Mouse (Mus musculus) frontal cortex, adult 2 months (tissue): ENCODE data around the gene Gm49336. TPM values are rescaled to one million over a fixed set of nuclear protein-coding genes. Genes with fewer than 3 reads are reported as not detected.

Experiments
- DNase-seq, 2 experiments: peaks; one replicate each; pipeline ENCODE4 v3.0.0; 2022; ENCODE audit warnings: low spot score in 1 of 2; ENCODE audit errors: extremely low spot score in 1 of 2
- polyA plus RNA-seq: library from polyadenylated mRNA; depleted of rRNA; stranded (reverse); fragments of >200 nt; gene quantifications from 2 replicates; pipeline ENCODE4 v1.2.3, GENCODE M21; 2012

Gene Gm49336
- polyA plus RNA-seq, 1 experiment, result 41.0 TPM

- no peak for DNase-seq
These were observed 941 bp downstream of the Gm49336 start for GRCm38 (mm10) chr14:60250366-60250765.

GRCm38 (mm10) chr14:60238551-60238950 is 12.8 kb downstream of the Gm49336 start:
- no peak for DNase-seq

GRCm38 (mm10) chr14:60219886-60220285 is 31.4 kb downstream of the Gm49336 start:
- DNase-seq, result peak in 1 of 2 experiments; percentile 13

GRCm38 (mm10) chr14:60217616-60218015 is 33.7 kb downstream of the Gm49336 start:
- DNase-seq, result no peak

- DNase-seq, result no peak
These were observed 35.2 kb downstream of the Gm49336 start for GRCm38 (mm10) chr14:60216125-60216524.

- no peak for DNase-seq
These were observed 36.3 kb downstream of the Gm49336 start for GRCm38 (mm10) chr14:60215000-60215399.

- peak in 1 of 2 experiments; percentile 11 for DNase-seq
These were observed 37.3 kb downstream of the Gm49336 start for GRCm38 (mm10) chr14:60214040-60214439.

GRCm38 (mm10) chr14:60209166-60209565 is 42.1 kb downstream of the Gm49336 start:
- no peak for DNase-seq

- no peak for DNase-seq
These were observed 46.3 kb downstream of the Gm49336 start for GRCm38 (mm10) chr14:60204993-60205392.

GRCm38 (mm10) chr14:60196884-60197283 is 54.4 kb downstream of the Gm49336 start, which contains the start of gene Atp8a2:
Gene Atp8a2, minus strand, starts transcription at chr14:60197179.
- DNase-seq, result peak; percentile 28 to 60

GRCm38 (mm10) chr14:60195999-60196398 is 55.3 kb downstream of the Gm49336 start:
- DNase-seq, result no peak

GRCm38 (mm10) chr14:60194606-60195005 is 56.7 kb downstream of the Gm49336 start:
- DNase-seq, result no peak

GRCm38 (mm10) chr14:60189771-60190170 is 61.5 kb downstream of the Gm49336 start:
- DNase-seq, result peak in 1 of 2 experiments; percentile 23

- DNase-seq, result peak; percentile 34 to 66
These were observed 63.0 kb downstream of the Gm49336 start for GRCm38 (mm10) chr14:60188201-60188825.

- DNase-seq, result no peak
These were observed 70.0 kb downstream of the Gm49336 start for GRCm38 (mm10) chr14:60181306-60181705.

GRCm38 (mm10) chr14:60178571-60178955 is 72.7 kb downstream of the Gm49336 start:
- DNase-seq, result no peak

- DNase-seq, result peak in 1 of 2 experiments; percentile 33
These were observed 73.4 kb downstream of the Gm49336 start for GRCm38 (mm10) chr14:60177614-60178570.

- peak; percentile 38 to 68 for DNase-seq
These were observed 74.3 kb downstream of the Gm49336 start for GRCm38 (mm10) chr14:60176891-60177613.

- DNase-seq, result no peak
These were observed 74.8 kb downstream of the Gm49336 start for GRCm38 (mm10) chr14:60176469-60176890.

GRCm38 (mm10) chr14:60172286-60173055 is 78.8 kb downstream of the Gm49336 start:
- no peak for DNase-seq
